Mouse (Mus musculus) MEL (cell line): Measurements from ENCODE around the gene Sept12.

Source experiments
- CHD1 ChIP-seq: IDR thresholded peaks from 2 replicates; pipeline ENCODE4 v1.6.1; 2012; ENCODE audit warnings: low read depth, mild to moderate bottlenecking, inconsistent platforms, low read length, improper control_type of control experiment
- CTCF ChIP-seq, 3 experiments: IDR thresholded peaks in 2 of 3; conservative IDR thresholded peaks in 1 of 3; 2 replicates each; pipeline ENCODE4 v1.5.1; 2011 to 2012; ENCODE audit warnings: low read length in 3 of 3, low read depth in 2 of 3, mild to moderate bottlenecking in 2 of 3, improper control_type of control experiment in 1 of 3, inconsistent platforms in 1 of 3, mixed read lengths in 1 of 3, moderate library complexity in 1 of 3; ENCODE audit not compliant: control insufficient read depth in 1 of 3, insufficient read depth in 1 of 3, poor library complexity in 1 of 3, severe bottlenecking in 1 of 3
- E2F4 ChIP-seq: IDR thresholded peaks from 2 replicates; pipeline ENCODE4 v1.6.1; 2011; ENCODE audit warnings: low read depth, low read length, improper control_type of control experiment, borderline replicate concordance
- HCFC1 ChIP-seq: IDR thresholded peaks from 2 replicates; pipeline ENCODE4 v1.6.1; 2012; ENCODE audit warnings: low read depth, mild to moderate bottlenecking, inconsistent platforms, low read length, improper control_type of control experiment, moderate library complexity
- MAX ChIP-seq: IDR thresholded peaks from 2 replicates; pipeline ENCODE4 v1.6.1; 2011; ENCODE audit warnings: low read length, improper control_type of control experiment
- MAZ ChIP-seq: IDR thresholded peaks from 2 replicates; pipeline ENCODE4 v1.6.1; 2012; ENCODE audit warnings: low read depth, mild to moderate bottlenecking, inconsistent platforms, low read length, improper control_type of control experiment
- MEF2A ChIP-seq: IDR thresholded peaks from 2 replicates; pipeline ENCODE4 v1.6.1; 2014; ENCODE audit warnings: low read depth, mild to moderate bottlenecking, inconsistent platforms, low read length, improper control_type of control experiment; ENCODE audit not compliant: poor library complexity, insufficient replicate concordance, severe bottlenecking; ENCODE audit errors: extremely low read depth
- NELFE ChIP-seq: IDR thresholded peaks from 2 replicates; pipeline ENCODE4 v1.6.1; 2011; ENCODE audit warnings: low read depth, low read length, improper control_type of control experiment
- POLR2A ChIP-seq, 2 experiments: IDR thresholded peaks; 2 replicates each; pipeline ENCODE4 v1.6.1; 2011 to 2012; ENCODE audit warnings: low read length in 2 of 2, mild to moderate bottlenecking in 2 of 2, control low read depth in 1 of 2, improper control_type of control experiment in 1 of 2, low read depth in 1 of 2, moderate library complexity in 1 of 2; ENCODE audit not compliant: control insufficient read depth in 1 of 2, insufficient read depth in 1 of 2, poor library complexity in 1 of 2
- TAL1 ChIP-seq: IDR thresholded peaks from 2 replicates; pipeline ENCODE4 v1.6.1; 2012; ENCODE audit warnings: mild to moderate bottlenecking, inconsistent platforms, low read length, moderate library complexity, mixed read lengths
- USF1 ChIP-seq: IDR thresholded peaks from 2 replicates; pipeline ENCODE4 v1.6.1; 2014; ENCODE audit warnings: low read depth, mild to moderate bottlenecking, inconsistent platforms, low read length, improper control_type of control experiment, moderate library complexity
- ZNF384 ChIP-seq: IDR thresholded peaks from 2 replicates; pipeline ENCODE4 v1.6.1; 2012; ENCODE audit warnings: low read depth, mild to moderate bottlenecking, inconsistent platforms, low read length, improper control_type of control experiment

DNA sequence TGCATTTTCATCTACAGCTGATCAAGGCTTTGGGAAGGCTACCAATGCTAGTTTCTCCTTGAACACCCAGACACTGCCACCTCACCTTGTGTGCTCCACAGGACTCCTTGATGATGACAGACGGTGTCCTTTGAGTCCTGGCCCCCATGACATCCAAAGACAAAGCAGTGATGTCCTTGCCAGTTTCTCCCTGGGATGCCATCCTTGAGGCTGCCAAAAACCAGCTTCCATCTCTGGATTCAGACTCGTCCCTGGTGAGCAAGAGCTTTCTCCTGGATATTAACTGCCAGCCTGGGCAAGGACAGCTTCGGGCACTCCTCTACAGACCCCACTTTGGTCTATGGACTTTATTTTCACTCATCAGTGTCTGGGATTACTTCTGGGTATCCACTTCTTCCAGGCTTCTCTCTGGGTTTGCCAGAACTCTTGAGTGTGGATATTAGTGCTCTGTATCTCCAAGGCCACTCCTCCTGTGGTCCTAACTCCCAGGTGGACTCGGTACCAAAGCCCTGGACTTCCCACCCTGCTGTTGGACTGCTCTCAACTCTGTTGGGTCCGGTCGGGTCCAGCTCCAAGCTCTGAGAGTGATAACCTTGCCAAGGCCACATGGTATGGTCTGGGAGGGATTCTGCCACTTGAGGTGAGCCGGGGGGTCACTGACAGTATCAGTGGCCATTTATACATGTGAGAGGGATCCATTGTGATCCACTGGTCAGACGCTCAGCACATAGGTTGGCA lies 32.1 kb downstream of the Sept12 start:
- TF ChIP-seq MAX (no peak), CTCF (IDR thresholded peaks at IDR 0.05 in 2 of 3, conservative IDR thresholded peaks at IDR 0.05 in 1 of 3; ENCODE audit: control insufficient read depth in 1 of 3, insufficient read depth in 1 of 3, low read depth in 2 of 3, low read length in 3 of 3, poor library complexity in 1 of 3, severe bottlenecking in 1 of 3) (no peak), E2F4 (no peak), CHD1 (no peak), MEF2A (no peak), USF1 (no peak), NELFE (no peak), MAZ (no peak), TAL1 (no peak), HCFC1 (no peak), ZNF384 (no peak), POLR2A (IDR thresholded peaks at IDR 0.05; ENCODE audit: control insufficient read depth in 1 of 2, insufficient read depth in 1 of 2, low read depth in 1 of 2, low read length in 2 of 2, poor library complexity in 1 of 2) (no peak)
